Mouse (Mus musculus) lung, embryonic 14.5 days (tissue): Measurements from ENCODE around the gene Lrrc3b. TPM values are rescaled to one million over a fixed set of nuclear protein-coding genes. Genes with fewer than 3 reads are reported as not detected.

Source experiments
- ATAC-seq: fragments of 200-750 bp; cut with Nextera tagmentation; 2 replicates; pipeline ENCODE4 v1.8.0; 2017; ENCODE audit warnings: mild to moderate bottlenecking, moderate TSS enrichment, moderate library complexity; ENCODE audit not compliant: insufficient read depth
- DNase-seq: peaks from one replicate; pipeline ENCODE4 v3.0.0-alpha.2; 2015
- H3K27ac ChIP-seq: fragments of 300-500 bp; sonication (generic); 2 replicates; pipeline ENCODE4 v1.5.1; 2014; ENCODE audit warnings: low read depth, mild to moderate bottlenecking, moderate library complexity
- H3K27me3 ChIP-seq: fragments of 300-500 bp; sonication (generic); 2 replicates; pipeline ENCODE4 v1.6.1; 2014; ENCODE audit warnings: low read length, control low read depth; ENCODE audit not compliant: insufficient read depth
- H3K36me3 ChIP-seq: fragments of 300-500 bp; sonication (generic); 2 replicates; pipeline ENCODE4 v1.6.1; 2014; ENCODE audit warnings: control low read depth; ENCODE audit not compliant: insufficient read depth
- H3K4me1 ChIP-seq: fragments of 300-500 bp; sonication (generic); 2 replicates; pipeline ENCODE4 v1.6.1; 2014; ENCODE audit warnings: antibody characterized with exemption, control low read depth; ENCODE audit not compliant: insufficient read depth
- H3K4me2 ChIP-seq: fragments of 300-500 bp; sonication (generic); 2 replicates; pipeline ENCODE4 v1.6.1; 2014; ENCODE audit warnings: mild to moderate bottlenecking
- H3K4me3 ChIP-seq: fragments of 300-500 bp; sonication (generic); 2 replicates; pipeline ENCODE4 v1.5.1; 2014; ENCODE audit warnings: low read depth, low read length
- H3K9ac ChIP-seq: fragments of 300-500 bp; sonication (generic); 2 replicates; pipeline ENCODE4 v1.6.1; 2014
- H3K9me3 ChIP-seq: fragments of 300-500 bp; sonication (generic); 2 replicates; pipeline ENCODE4 v1.6.1; 2016; ENCODE audit warnings: low read depth, low read length, control low read depth
- CTCF ChIP-seq: IDR thresholded peaks from 2 replicates; pipeline ENCODE4 v1.5.1; 2016; ENCODE audit warnings: antibody characterized with exemption, low read depth
- WGBS: fragments of 180-500 bp; shearing (Covaris S2); extraction: QIAGEN DNeasy Blood & Tissue Kit; methylation state at CpG from one replicate; pipeline ENCODE4 v1.1.7; 2014; 5-methylcytosine and 5-hydroxymethylcytosine counted together
- polyA plus RNA-seq: library from polyadenylated mRNA; unstranded; fragments of >200 nt; fragmentation: Nextera tagmentation; extraction: Ambion mirVana; gene quantifications from 2 replicates; pipeline ENCODE4 v1.2.1, GENCODE M21; 2014

Lrrc3b gene
- polyA plus RNA-seq, 1 experiment from 2014 or later = 2.5 TPM

DNA sequence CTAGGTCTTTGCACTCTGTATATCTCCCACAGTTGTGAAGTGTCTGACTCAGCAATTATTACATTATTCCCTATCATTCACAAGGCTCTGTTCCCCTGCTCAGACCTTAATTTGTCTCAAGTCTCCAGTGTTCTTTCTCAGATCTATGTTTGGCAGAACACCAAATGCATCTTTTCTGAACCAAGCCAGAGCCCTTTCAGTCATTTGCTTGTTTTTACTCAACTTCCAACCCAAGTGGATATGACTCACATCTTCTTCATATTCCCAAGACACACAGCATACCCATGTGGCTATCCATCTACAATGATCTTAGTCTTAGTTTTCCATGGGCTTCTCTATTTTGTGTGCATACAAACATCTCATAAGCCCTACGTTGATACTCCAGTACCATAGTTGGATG, 17.2 kb downstream of the Lrrc3b start:
- ATAC-seq = no peak
- Histone ChIP-seq H3K9me3 (no peaks in the 10 kb centered on the region), H3K4me1 (no peaks in the 10 kb centered on the region), H3K27ac (no peak overlapping the region), H3K4me2 (no peak overlapping the region), H3K36me3 (no peaks in the 10 kb centered on the region), H3K9ac (no peak overlapping the region), H3K4me3 (no peak overlapping the region), H3K27me3 (no peaks in the 10 kb centered on the region)
- no peak for DNase-seq
- 84% methylated on average over 1 of the region's 1 CpGs for WGBS
- no peak for TF ChIP-seq CTCF

DNA sequence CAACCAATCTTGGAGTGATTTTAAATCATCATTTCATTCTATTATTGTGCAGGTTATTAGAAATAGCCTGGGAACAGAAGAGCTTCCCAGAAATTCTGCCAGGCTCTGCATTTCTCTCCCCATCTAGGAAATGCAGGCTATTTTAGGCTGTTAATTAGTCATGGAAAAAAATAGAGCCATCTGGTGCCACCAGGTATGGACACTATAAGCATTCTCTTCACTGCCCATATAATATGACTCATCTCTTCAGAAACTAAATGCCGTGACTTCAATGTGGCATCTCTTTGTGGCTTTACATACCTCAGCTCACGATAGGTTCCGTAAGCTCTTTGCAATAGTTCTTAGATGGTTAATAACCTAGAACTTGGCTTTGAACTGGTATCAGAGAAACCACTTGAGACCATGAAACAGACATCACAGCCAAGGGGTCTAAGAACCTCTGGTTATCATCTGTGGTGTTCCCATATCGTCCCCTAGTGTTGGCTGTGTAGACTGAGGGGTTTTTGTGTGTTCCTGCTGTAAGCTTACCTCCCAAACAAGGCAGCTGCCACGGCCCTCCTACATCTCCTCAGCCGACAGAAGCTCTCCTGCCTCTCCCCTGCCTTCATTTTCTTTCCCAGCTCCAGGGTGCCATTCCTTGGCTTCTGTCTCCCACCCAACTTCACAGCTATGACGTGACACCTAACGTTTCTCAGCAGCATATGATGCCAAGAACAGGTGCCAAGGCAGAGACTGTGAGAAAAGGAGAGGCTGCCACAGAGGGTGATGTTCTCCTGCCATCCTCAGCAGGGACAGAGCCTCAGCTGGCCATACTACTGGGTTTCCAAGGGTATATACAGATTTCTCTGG, 27.9 kb downstream of the Lrrc3b start:
- Histone ChIP-seq H3K9ac (no peak overlapping the region), H3K27ac (no peak overlapping the region), H3K4me3 (no peak overlapping the region), H3K4me2 (no peak overlapping the region), H3K4me1 (no peaks in the 10 kb centered on the region), H3K9me3 (no peaks in the 10 kb centered on the region), H3K36me3 (no peaks in the 10 kb centered on the region), H3K27me3 (no peaks in the 10 kb centered on the region)
- DNase-seq (no peak), ATAC-seq (no peak)
- TF ChIP-seq CTCF = no peak
- WGBS = 68% methylated on average over 8 of the region's 8 CpGs

DNA sequence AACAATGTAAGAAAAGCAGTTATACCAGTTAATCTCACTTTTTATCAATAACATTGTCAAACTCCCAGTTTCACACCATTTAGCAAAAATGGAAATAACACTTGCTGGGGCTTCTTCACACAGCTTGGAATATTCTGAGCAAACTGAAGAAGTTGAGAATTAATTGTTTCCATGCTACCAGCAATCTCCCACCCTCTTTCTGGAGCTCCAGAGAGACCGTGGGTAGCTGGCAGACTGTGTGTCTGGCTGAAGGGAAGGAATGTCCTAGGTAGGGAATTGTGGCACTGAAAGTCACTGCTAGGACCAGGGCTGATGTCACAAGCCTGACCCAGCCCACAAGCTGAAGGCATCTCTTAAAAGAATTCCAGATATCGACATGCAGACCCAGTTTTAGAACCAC, 53.3 kb downstream of the Lrrc3b start:
- H3K9me3 ChIP-seq = no peaks in the 10 kb centered on the region
- DNase-seq = no peak

GRCm38 (mm10) chr14:15384972-15385371, 53.8 kb downstream of the Lrrc3b start:
- Histone ChIP-seq H3K9ac (no peak overlapping the region), H3K4me1 (no peaks in the 10 kb centered on the region), H3K27me3 (no peaks in the 10 kb centered on the region), H3K9me3 (no peaks in the 10 kb centered on the region), H3K4me3 (no peak overlapping the region), H3K36me3 (no peaks in the 10 kb centered on the region), H3K4me2 (no peak overlapping the region), H3K27ac (no peak overlapping the region)
- 64% methylated on average over 2 of the region's 2 CpGs for WGBS
- no peak for TF ChIP-seq CTCF
- ATAC-seq (no peak), DNase-seq (no peak)

More for the DNA sequence above, 53.3 kb downstream of the Lrrc3b start:
- 71% methylated on average over 2 of the region's 2 CpGs for WGBS
- no peak for ATAC-seq
- H3K27me3 ChIP-seq = no peaks in the 10 kb centered on the region
- no peak for TF ChIP-seq CTCF
- H3K4me3 ChIP-seq = no peak overlapping the region
- H3K4me2 ChIP-seq = no peak overlapping the region
- H3K36me3 ChIP-seq = no peaks in the 10 kb centered on the region
- no peaks in the 10 kb centered on the region for H3K4me1 ChIP-seq
- no peak overlapping the region for H3K27ac ChIP-seq
- no peak overlapping the region for H3K9ac ChIP-seq

DNA sequence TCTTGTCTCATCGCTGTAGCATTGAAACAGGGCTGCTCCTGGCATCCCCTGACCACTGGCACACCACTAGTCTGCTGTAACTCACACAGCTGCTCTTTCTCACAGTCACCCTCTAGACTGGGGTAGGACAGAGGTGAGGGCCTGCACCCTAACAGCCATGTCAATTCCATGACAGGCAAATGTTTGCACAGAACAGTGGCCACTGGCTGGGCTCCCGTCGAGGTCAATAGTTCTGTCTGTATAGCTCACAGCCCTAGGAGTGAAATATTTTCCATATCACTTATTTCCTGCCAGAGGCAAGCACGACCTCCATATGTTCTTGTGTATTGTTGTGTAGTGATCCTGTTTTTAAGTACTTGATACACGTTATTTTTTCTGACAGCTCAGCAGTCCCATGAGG, 54.3 kb downstream of the Lrrc3b start:
- DNase-seq (peak; percentile 48), ATAC-seq (peak; percentile 87)
- H3K4me2 ChIP-seq = no peak overlapping the region
- no peak overlapping the region for H3K9ac ChIP-seq
- WGBS = 27% methylated on average over 5 of the region's 5 CpGs
- no peak overlapping the region for H3K4me3 ChIP-seq
- no peak for TF ChIP-seq CTCF
- no peaks in the 10 kb centered on the region for H3K4me1 ChIP-seq
- H3K36me3 ChIP-seq = no peaks in the 10 kb centered on the region
- H3K27me3 ChIP-seq = no peaks in the 10 kb centered on the region
- no peak overlapping the region for H3K27ac ChIP-seq
- no peaks in the 10 kb centered on the region for H3K9me3 ChIP-seq

DNA sequence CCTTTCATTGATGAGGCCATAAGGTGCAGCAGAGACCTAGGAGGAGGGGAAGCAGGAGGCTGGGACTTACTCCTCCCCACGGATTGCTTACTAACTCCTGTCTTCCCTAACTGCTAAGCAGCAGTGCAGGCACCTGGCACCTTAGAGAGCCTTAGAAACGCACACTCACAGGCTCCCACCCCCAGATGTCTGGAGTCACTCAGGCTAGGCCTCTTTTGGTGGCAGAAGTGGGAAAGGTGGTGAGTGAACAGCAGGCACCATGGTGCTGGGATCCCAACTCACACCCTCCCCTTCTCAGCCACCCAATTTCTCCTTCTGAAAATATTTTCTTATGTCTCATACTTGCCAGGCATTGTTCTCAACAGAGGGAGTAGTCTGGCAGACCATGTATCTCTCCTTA, 55.7 kb downstream of the Lrrc3b start:
- no peaks in the 10 kb centered on the region for H3K27me3 ChIP-seq
- H3K36me3 ChIP-seq = no peaks in the 10 kb centered on the region
- no peaks in the 10 kb centered on the region for H3K4me1 ChIP-seq
- no peak for ATAC-seq
- WGBS = 39% methylated on average over 2 of the region's 2 CpGs
- no peak overlapping the region for H3K4me3 ChIP-seq
- no peaks in the 10 kb centered on the region for H3K9me3 ChIP-seq
- no peak overlapping the region for H3K4me2 ChIP-seq
- no peak overlapping the region for H3K27ac ChIP-seq
- no peak overlapping the region for H3K9ac ChIP-seq
- no peak for TF ChIP-seq CTCF
- no peak for DNase-seq

GRCm38 (mm10) chr14:15377368-15377767, 61.4 kb downstream of the Lrrc3b start:
- whole genome bisulfite sequencing = 68% methylated on average over 2 of the region's 2 CpGs
- H3K27ac ChIP-seq = no peak overlapping the region
- H3K9ac ChIP-seq = no peak overlapping the region
- DNase-seq (no peak), ATAC-seq (no peak)
- no peaks in the 10 kb centered on the region for H3K27me3 ChIP-seq
- no peak overlapping the region for H3K4me3 ChIP-seq
- no peaks in the 10 kb centered on the region for H3K9me3 ChIP-seq
- H3K4me2 ChIP-seq = no peak overlapping the region
- H3K36me3 ChIP-seq = no peaks in the 10 kb centered on the region
- no peak for TF ChIP-seq CTCF
- H3K4me1 ChIP-seq = no peaks in the 10 kb centered on the region
